Mouse (Mus musculus): ENCODE measurements around the gene Thada.
A peak's percentile ranks its signal among the peaks of the same experiment; 100 is the strongest.

The Thada gene

DNA sequence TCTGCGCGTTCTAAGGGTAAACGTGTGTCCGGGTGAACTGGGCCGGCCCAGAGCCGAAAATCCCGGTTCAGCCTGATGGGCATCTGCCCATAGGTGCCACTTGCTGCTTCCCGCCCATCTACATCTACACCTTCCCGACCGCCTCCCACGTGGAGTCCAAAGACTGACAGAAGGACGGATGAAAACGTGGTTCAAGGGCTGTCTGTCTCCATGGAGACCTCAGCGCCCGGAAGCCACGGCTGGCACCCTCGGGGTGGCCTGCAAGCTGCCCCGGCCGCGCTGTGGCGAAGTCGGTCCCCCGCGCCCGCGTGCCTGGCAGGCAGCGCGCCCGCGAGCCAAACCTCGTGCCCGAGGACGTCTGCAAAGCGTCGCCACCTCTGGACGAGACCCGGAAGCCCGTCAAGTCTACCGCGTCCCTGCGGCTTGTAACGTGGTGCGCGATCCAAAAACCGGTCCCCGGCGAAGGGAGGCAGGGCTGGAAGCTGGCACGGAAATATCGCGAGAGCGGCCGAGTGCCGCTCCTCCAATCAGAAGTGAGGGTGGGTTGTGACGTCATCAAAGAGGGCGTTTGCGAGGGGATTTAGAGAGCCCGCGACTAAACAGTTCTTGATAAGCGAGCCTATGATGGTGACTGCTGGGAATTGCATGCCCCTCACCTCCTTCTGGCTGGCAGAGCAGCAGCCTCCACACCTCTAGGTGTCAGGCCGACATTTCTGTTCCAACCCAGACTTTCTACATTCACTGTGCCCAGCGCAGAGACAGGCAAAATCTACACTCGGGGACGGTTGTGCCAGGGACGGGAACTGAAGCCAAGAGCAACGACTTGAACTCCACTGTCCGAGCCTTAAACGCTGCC is at the start of gene Thada:
Gene Thada (minus strand): TSS at position 453 of the 856 bp plus-strand sequence.
- peak; percentile 97 for DNase-seq (ENCODE audit: low spot score)

DNA sequence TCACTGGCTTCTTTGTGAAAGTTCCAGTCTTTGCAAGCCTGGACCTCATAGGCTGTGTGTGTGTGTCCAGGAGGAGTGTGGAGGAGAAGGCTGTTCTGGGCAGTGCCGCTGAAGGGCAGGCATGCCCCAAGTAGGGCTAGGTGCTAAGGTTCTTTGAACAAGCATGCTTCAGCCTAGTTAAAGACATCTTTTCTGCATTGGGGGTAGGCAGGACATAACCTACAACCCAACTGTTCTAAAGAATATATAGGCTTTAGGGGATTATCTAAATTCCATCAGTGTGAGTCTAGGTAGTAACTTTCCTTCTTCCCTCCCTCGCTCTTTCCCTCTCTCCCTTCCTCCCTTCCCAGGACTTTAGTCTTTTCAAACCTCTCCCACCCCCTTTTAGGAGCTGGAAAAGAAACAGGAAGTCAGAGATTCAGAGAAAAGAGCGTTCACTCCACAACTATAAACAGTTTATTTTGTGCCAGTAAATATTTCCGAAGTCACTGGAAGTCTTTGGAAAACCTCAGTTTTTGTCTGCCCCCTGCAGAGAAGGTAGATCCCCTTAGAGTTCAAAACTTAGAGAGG is 46.6 kb upstream of the Thada start:
- no peak for DNase-seq (ENCODE audit: low spot score)

DNA sequence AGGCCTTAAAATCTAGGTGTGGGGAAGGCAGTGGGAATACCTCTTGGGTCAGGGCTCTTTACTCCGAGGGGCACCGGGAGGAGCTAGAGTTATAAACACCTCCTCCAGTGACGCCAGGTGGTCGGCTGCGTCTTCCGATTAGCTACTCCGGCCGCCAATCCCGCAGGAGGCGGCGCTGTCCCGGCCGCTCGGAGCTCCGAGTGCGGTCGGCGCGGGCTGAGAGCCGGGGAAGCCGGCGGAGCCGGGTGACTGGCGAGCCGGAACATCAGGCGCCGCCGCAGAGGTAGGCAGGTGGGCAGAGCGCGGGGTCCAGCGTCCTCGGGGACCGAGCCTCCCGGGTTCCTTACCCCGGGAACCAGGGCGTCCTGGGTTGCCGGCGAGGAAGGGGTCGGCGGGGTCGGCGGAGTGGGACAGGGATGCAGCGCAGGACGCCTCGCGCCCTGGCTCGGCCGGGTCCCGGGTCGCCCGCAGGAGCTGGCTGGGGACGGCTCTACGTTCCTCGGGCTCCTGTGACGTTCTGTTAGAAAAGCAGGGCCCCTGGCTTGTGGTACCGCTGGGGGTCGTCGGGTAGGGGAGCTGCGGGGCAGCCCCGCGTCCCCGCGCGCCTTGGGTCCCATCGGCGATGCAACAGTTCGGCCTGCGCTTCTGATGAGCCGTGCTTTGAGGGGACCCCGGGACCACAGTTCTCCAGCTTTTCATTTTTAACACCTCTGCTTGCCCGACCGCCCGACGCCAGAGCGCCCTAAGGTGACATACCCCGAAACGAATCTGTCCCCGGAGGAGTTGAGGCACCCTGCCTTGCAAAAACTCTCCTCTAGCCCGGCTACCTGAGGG is 45.9 kb upstream of the Thada start, which contains the start of gene Plekhh2:
Gene Plekhh2 (plus strand): TSS at position 214 of the 834 bp plus-strand sequence.
- no peak for DNase-seq (ENCODE audit: low spot score)

DNA sequence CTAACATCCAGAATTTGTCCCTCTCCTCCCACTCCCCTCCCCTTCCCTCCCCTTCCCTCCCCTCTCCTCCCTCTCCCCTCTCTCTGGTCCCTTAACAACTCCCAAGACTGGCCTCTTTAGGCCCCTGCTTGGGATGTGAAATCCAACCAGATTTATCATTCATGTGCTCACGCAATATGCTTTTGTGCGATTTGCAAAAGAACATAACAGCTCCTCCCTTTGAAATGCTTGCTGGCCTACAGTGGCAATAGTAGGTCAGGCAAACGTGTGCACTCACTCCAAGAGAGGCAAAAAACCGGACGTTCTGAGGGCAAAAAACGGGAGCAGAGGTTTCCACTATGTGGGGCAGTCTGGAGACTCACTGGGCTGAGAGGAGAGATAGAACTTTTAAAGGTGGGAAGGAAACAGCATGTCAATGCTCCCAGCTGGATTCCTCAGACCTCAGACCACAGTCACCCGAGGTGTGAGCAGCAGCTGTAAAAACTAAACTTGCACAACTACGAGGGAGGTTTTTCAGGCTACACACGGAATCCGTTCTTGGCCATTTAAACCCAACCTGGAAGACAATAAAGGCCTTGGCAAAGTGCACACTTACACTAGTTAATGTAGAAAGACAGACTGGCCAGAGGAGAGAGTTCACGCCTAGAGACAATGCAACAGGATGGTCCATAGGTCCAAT is 45.1 kb upstream of the Thada start:
- no peak for DNase-seq (ENCODE audit: low spot score)

DNA sequence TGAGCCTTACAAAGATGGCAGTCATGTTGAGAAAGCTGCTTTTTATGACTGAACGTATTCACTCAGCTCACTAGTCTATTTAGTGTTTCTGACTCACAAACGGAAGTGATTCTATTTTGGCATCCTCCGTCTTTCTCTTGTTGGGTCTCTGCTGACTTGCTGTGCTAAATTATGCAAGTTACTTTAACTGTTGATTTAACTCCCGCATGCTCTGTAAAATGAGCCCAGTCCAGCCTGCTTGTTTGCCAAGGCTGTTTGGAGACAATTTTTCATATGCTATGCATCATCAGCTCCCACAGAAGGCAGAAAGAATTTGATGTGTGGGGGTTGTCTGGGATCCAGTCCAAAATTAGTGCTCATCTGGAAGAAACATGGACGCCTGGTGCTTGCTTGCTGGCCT is 44.4 kb upstream of the Thada start:
- DNase-seq (ENCODE audit: low spot score), result no peak

DNA sequence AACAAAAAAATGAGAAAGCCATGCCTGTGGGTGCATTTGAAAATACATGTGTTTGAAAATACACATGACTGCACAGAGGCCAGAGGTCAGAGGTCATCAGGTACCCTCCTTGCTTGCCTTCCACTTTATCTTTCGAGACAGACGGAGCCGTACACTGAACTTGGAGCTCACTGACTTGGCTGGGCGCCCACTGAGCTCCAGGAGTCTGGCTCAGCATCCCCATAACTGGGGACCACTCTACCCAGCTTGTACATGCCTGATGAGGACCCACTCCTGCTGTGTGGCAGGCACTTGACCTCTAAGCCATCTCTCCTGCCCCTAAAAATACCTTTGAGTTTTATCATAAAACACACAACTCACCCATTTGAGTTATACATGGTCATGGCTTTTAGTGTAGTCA is 43.2 kb upstream of the Thada start:
- no peak for DNase-seq (ENCODE audit: low spot score)

DNA sequence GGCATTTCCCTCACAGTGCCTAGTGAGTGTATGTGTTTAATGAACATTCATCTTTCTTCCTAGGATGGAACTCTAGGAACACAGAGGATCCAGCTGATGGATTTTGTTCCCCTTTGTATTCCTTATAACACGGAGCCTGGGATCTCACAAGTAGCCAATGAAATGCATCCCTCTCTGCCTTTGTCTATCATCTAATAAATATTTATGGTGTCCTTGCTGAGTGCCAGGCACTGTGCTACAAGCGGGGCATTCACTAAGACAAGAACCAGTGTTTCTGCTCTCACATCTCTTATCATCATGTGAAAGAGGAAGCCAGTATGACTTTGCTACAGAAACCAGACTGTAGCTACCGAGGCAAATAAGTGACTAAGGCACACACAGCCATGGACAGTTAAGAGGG is 42.7 kb upstream of the Thada start:
- DNase-seq (ENCODE audit: low spot score), result no peak

DNA sequence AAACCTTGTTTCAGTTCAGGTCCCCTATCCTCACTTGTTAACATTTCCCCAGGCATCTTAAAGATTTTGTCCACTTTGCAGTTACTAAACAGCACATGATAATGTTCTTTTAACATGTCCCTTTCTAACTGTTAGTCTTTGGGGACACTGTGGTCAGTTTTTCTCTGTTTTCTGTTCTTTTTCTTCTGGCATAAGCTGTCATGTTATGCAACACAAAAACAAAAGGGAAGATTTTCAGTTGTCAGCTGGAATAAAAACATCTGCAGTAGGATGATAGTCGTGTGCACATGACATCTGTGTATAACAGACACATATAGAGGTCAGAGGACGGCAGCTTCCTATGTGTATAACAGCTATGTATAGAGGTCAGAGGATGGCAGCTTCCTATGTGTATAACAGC is 39.9 kb upstream of the Thada start:
- DNase-seq (ENCODE audit: low spot score), result no peak

DNA sequence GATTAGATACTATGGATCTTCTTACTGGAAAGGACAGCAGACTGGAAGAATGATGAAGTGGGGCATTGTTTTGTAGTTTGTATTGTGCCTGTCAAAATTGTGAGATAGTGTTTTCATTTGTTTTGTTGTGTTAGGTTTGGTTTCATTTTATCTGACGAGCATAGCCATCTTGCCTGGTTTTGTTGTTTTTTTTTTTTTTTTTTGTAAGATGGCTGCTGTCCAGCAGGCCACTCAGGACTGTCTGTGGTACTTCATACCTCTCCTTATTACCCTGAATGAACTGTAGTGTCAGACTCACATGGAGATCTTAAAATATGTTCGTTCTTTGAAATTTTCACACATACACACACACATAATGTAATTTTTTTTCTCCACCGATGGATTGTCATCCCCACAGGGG is 36.3 kb upstream of the Thada start:
- no peak for DNase-seq (ENCODE audit: low spot score)

DNA sequence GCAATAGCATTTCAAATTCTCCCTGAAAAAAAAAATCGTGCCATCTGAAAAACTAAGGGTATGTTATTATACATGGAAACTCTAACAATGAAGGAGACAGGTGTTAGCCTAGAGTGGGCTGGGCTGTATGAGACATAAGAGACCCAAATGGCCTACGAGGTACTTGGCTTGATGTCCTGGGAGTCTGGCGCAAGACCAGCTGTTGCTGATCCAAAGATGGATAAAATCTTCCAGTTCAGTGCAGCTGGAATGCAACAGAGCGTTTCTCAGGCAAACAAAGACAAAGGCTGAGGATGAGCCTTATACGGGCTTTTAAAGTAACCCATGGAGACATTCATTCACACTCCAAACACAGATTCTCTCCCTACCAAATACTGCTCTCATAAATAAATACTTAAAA is 32.6 kb upstream of the Thada start:
- no peak for DNase-seq (ENCODE audit: low spot score)

DNA sequence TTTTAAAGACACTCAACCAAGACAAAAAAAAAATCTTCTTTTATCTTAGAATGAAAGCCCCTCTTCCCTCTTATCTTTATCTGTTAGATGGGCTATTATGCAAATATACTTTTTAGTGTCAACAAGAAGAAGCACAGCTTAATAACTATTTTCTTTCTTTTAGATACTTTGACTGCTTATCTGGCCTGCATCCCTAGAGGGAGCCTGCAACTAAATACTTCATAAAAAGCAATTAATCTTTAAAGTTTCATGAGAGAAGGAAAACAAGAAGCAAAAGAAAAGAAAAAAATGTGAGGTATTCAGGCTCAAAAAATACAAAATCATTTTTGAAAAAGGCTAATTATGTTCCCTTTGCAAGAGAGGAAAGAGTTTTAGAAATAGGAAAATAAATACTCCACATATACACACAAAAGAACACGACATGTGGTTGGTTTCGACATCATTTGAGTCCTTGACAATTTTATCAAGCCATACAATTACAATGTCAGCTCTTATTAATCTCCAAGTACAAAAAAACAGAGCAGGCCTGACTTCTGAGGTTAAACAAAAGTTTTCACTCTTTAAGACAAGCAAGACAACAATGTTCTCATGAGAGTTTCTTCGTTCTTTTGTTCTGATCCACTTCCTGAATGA is 32.1 kb upstream of the Thada start:
- no peak for DNase-seq (ENCODE audit: low spot score)

DNA sequence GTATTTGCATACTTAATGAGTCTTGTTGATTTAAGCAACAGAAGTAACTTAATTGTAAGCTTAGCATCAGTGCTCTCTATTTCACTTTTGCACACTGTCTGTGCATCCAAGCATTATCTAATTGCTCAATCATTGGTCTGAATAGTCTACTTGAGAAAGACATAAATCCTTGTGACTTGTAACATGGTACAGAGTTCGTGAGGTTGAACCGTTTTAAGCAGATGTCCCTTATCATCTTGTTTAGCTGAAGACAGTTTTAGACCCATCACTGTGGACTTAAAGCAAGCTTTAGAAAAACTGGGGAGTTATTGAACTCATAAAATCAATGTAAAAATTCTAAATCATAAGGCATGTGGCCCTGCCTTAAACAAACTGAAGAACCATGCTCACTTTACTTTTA is 31.6 kb upstream of the Thada start:
- no peak for DNase-seq (ENCODE audit: low spot score)

DNA sequence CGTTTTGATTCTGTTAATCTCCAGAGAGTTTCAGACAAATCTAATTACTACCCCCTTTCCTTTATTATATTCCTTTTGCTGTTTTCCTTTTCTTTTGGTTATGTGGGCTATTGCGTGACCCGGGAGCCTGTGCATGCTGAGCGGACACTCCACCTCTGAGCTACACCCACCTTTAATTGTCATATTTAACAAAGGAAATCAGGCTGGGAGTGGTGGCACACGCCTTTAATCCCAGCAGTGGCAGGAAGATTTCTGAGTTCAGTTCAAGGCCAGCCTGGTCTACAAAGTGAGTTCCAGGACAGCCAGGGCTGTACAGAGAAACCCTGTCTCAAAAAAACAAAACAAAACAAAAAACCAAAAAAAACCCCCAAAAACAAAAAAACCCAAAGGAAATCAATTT is 31.0 kb upstream of the Thada start:
- no peak for DNase-seq (ENCODE audit: low spot score)

DNA sequence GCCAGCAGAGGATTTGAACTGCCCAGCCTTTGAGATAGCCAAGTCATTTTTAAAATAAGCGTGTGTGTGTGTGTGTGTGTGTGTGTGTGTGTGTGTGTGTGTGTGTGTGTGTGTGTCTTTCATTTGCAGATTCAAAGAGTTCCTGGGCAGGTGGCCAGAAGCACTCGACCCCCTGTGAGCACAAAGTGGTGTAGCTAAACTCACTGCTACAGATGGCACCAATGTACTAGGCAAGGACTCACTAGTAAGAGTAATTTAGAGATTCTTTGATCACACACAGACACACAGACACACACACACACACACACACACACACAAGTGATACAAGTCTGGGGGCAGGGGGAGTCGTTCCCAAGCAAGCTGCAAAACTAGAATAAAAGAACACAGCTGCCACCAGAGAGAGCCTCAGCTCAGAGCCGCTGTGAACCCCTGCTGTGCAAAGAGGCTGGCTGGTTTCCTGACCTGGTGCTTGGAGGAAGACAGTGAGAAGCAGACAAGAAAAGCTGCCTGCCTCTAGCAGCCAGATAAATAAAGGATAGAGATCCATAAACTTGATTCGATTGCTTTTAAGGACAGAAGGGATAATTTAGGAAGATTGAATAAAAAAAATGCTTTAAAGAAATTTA is 26.4 kb upstream of the Thada start:
- DNase-seq (ENCODE audit: low spot score), result no peak

DNA sequence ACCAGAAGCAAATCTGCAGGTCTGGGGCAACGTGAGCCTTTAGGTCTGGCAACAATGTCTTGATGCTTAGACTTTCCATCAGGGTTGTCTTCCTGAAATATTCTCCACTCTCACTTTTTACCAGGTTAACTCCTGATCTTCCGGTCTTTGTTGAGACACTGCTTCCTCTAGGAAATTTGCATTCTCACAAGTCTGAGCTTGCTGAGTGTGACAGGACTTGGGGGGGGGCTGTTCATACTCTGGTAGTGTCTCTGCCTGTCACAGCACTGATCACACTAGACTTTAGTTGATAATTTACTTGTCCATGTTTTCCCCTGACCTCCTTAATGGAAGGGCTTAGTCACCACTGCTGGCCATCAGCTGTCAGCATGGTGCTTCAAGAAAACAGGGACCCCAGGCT is 21.4 kb upstream of the Thada start:
- DNase-seq (ENCODE audit: low spot score), result no peak

DNA sequence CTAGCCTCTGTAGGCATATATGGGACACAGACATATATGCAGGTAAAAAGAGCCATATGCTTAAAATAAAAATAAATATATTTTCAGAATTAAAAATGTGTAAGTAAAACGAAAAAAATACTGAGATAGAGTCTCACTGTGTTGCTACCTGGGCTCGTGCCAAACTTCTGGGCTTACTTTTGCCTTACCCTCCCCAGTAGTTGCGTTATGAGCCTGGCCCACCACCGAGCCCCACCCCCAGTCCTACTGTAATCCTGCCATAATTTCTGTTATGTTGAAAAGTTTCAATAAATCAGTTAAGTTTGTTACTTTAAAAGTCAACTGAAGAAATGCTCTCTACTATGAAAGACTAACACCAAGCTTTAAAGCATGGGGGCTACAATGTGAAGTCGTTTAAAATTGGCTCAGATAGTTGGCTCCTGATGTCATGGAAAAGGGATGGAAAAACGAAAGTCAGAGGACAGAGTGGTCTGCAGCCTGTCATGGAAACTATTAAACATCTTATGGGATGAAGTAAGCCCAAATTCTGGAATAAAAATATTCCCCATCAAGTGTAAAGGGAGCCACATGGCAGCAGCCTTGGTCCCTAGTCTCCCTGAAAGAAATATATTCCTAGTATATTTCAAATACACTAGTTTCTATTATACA is 17.8 kb upstream of the Thada start:
- no peak for DNase-seq (ENCODE audit: low spot score)

DNA sequence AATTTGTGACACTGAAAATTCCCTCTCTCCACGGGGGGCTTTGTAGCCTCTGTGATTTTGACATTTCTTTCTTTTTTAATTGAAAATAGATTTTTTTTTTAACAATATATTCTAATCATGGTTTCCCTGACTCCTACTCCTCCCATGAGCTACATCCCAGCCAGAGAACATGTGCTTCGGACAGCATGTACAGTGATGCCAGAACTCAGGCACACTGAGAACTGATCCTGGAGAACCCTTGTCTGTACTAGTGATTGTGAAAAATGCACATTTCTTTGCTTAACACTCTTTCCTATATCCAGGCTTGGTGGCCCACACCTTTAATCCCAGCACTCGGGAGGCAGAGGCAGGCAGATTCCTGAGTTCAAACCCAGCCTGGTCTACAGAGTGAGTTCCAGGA is 16.8 kb upstream of the Thada start:
- no peak for DNase-seq (ENCODE audit: low spot score)

DNA sequence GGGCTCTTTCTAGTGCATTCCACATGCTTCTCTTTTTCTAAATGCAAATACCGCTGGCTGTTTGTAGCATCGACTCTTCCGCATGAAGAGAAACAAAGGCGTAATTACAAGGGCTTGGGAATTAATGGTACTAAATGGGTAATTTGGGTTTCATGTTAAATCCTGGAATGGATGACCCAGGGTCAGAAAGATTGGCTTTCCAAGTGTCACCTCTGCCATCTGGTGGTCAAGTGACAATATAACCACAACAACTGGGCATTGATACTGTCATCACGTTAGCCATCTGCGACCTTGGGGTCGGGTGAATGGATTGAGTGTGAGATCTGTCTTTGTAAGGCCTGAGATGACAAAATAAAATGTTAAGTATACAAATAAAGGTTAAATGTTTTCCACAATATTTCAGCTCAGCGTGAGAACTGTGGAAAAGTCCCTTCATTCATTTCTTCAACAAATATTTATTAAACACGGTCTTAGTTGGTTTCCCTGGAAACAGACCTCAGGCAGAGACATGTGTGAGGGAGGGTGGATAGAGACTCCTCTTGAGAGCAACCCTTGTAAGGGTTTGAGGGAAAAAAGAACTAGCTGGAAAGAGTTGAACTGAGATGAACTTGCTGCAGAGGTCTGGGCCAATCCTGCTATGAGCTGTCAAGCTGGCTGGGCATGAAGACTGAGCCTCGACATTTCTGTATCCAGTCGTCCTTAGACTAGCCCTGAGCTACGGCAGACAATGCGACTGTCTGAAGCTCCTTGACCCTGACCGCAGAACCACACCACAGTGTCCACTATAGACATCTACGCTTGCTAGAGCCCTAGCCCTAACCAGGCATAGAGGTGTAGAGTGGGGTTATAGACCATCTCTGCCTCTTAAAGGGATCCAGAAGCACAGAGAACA is 14.7 kb upstream of the Thada start:
- no peak for DNase-seq (ENCODE audit: low spot score)

DNA sequence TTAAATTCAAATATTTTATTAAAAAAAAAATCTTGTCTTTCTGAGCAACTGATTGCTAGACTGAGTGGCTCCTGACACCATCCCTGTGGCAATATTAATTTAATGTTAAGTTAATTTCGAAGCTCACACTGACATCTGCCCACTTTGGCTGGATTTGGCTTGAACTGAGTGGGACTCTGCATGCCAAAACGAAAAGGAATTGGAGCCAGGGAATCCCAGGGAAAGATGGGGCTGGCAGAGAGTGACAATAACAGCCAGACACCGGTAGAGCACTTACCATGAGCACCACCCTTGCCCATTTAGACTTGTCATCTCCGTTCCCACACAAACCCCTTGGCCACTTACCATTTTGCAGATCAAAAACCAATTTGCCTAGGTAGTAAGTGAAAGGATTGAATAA is 12.3 kb upstream of the Thada start:
- no peak for DNase-seq (ENCODE audit: low spot score)

DNA sequence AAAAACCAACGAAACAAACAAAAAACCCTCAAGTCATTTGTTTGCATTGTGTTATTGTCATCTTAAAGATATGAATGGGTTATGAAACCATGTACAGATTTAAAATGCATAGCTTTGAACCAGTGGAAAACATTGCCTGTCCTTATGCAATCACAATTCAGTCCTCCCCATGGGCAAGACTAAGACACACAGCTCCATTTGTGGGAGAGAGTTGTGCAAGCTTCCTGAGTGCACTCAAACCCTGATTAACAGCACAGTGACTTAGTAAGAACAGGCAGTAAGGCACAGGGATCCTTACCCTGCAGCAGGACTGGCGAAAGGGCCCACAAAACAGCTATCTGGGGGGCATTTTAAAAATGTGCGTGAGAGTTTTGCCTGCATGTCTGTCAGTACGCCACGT is 11.2 kb upstream of the Thada start:
- no peak for DNase-seq (ENCODE audit: low spot score)
